Mouse (Mus musculus): ENCODE data around the gene Cideb. TPM values are rescaled to one million over a fixed set of nuclear protein-coding genes. Genes with fewer than 3 reads are reported as not detected.

Cideb gene
- 0.33 and 0.59 TPM in 2 replicates for polyA plus RNA-seq (2014; fragmentation: Nextera tagmentation; extraction: Ambion mirVana)

DNA sequence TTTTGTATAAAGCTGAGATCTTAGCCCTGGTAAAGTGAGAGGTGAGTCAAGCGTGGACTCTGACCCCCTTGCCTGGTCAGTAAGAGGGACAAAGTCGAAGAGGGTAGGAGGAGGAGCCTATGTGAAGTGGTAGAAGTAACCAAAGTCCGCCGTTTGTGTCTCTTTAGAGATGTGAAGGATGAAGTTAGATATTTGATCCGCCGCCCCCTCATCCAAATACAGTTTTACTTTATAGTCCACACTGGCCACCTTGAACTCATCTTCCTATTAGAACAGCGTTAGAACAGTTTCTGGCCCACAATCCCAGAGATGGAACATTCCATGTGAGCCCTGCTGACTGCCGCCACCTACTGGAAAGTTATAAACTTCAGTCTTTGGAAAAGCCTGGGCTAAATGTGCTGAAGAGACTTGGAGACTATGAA lies at the start of gene Cideb:
Gene Cideb (minus strand): TSS at position 96 of the 422 bp plus-strand sequence.
- peaks cover 36% of the 10 kb centered on the region for H3K36me3 ChIP-seq (ENCODE audit: control insufficient read depth, insufficient read depth, low read length)
- peaks cover 14% of the 10 kb centered on the region for H3K27me3 ChIP-seq (replicated peaks; ENCODE audit: control insufficient read depth, insufficient read depth, low read length)
- H3K9ac ChIP-seq (ENCODE audit: low read depth, low read length) = no peak within 1 kb of the TSS
- H3K27ac ChIP-seq (replicated peaks; ENCODE audit: low read depth, low read length) = no peak within 1 kb of the TSS
- DNase-seq (ENCODE audit: low spot score) (peak; percentile 78), ATAC-seq (ENCODE audit: low read depth) (no peak)
- no peaks in the 10 kb centered on the region for H3K9me3 ChIP-seq (ENCODE audit: control insufficient read depth, low read length)
- H3K4me2 ChIP-seq (ENCODE audit: low read depth, low read length) = peak within 1 kb of the TSS; percentile 30
- 15% methylated on average over 8 of the region's 8 CpGs for WGBS
- H3K4me1 ChIP-seq (ENCODE audit: control insufficient read depth, insufficient read depth, low read length) = peaks cover 9% of the 10 kb centered on the region; the same call in 1 of the 2 replicates
- H3K4me3 ChIP-seq (ENCODE audit: low read depth, low read length) = no peak within 1 kb of the TSS

DNA sequence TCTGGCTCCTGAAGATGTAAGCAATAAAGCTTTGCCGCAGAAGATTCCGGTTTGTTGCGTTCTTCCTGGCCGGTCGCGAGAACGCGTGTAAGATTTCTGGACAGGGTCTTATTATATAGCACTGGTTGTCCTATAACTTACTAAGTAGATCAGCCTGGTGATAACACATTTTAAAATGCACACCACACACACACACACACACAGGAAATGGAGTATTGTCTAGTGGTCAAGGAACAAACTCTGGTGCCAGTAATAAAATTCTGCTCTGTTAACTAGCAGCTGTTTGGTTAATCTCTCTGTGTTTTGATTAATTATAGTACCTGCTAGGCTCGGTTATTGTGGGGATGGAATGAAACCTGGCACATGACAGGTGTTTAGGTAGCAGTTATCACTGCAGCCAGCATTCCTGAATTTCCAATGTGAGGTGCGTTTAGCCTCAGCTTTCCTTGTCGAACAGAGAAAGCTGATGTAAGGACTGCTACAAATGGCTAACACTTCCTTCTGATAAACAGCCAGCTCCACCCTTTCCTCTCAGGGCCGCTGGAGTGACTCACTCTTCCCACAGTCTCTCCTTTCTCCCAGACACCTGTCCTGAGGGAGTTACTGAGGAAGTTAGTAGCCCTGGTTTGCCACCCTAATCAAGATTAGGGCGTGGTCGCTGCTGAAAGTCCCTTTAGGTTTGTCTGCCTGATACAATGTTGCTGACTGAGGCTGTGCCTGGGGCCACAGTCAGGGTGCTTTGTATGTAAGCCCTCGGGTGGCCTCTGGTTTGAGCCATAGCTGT lies 37.3 kb upstream of the Cideb start:
- ATAC-seq (ENCODE audit: low read depth) (no peak), DNase-seq (ENCODE audit: low spot score) (no peak)
- Histone ChIP-seq H3K9ac (ENCODE audit: low read depth, low read length) (no peak overlapping the region), H3K27ac (replicated peaks; ENCODE audit: low read depth, low read length) (no peak overlapping the region), H3K27me3 (replicated peaks; ENCODE audit: control insufficient read depth, insufficient read depth, low read length) (no peaks in the 10 kb centered on the region), H3K4me1 (ENCODE audit: control insufficient read depth, insufficient read depth, low read length) (no peaks in the 10 kb centered on the region), H3K4me3 (ENCODE audit: low read depth, low read length) (no peak overlapping the region), H3K4me2 (ENCODE audit: low read depth, low read length) (no peak overlapping the region), H3K9me3 (ENCODE audit: control insufficient read depth, low read length) (no peaks in the 10 kb centered on the region), H3K36me3 (ENCODE audit: control insufficient read depth, insufficient read depth, low read length) (no peaks in the 10 kb centered on the region)
- 81% methylated on average over 15 of the region's 15 CpGs for WGBS

DNA sequence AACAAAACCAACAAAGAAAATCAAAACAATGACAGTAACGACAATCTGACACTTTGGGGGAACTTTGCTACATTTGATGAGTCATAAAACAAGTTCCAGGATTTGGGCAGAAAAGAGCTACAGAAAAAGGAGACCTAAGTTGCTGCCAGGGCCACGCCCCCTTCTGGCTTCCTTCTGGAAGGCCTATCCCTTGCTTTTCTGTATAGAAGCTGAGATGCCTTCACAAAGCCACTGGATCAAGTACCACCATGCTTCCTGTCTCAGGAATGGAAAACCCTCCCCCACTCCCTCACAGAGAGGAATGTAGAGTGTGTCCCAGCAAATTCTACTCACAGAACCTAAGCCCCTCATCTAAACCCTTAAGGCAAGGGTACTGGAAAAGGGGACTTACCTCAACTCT lies 35.7 kb upstream of the Cideb start:
- Histone ChIP-seq H3K4me3 (ENCODE audit: low read depth, low read length) (no peak overlapping the region), H3K27ac (replicated peaks; ENCODE audit: low read depth, low read length) (no peak overlapping the region), H3K9me3 (ENCODE audit: control insufficient read depth, low read length) (no peaks in the 10 kb centered on the region), H3K27me3 (replicated peaks; ENCODE audit: control insufficient read depth, insufficient read depth, low read length) (no peaks in the 10 kb centered on the region), H3K4me1 (ENCODE audit: control insufficient read depth, insufficient read depth, low read length) (no peaks in the 10 kb centered on the region), H3K36me3 (ENCODE audit: control insufficient read depth, insufficient read depth, low read length) (no peaks in the 10 kb centered on the region), H3K9ac (ENCODE audit: low read depth, low read length) (no peak overlapping the region), H3K4me2 (ENCODE audit: low read depth, low read length) (no peak overlapping the region)
- ATAC-seq (ENCODE audit: low read depth) = no peak
- DNase-seq (ENCODE audit: low spot score) = peak; percentile 33
- WGBS = 61% methylated on average over 2 of the region's 2 CpGs

DNA sequence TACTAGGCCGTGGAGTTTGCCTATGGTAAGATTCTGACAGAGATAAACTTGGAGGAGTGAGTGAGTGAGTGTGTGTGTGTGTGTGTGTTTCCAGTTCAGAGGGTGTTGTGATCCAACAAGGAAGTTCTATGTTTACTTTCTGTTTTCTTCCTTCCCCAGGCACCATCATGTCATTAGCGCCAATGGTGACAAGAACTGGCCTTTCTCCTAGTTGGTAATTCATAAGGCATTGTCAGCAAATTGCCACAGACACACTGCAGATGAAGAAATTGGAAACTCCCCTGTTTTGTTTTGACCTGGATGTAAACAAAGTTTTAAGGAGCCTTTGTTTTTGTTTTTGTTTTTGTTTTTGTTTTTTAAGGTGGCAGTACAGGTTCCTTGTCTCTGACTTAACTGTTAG lies 35.2 kb upstream of the Cideb start:
- WGBS = 63% methylated on average over 2 of the region's 2 CpGs
- no peak for ATAC-seq (ENCODE audit: low read depth)
- no peak overlapping the region for H3K27ac ChIP-seq (replicated peaks; ENCODE audit: low read depth, low read length)
- no peak overlapping the region for H3K4me2 ChIP-seq (ENCODE audit: low read depth, low read length)
- no peak for DNase-seq (ENCODE audit: low spot score)
- H3K9ac ChIP-seq (ENCODE audit: low read depth, low read length) = no peak overlapping the region
- no peaks in the 10 kb centered on the region for H3K27me3 ChIP-seq (replicated peaks; ENCODE audit: control insufficient read depth, insufficient read depth, low read length)
- H3K4me1 ChIP-seq (ENCODE audit: control insufficient read depth, insufficient read depth, low read length) = no peaks in the 10 kb centered on the region
- no peaks in the 10 kb centered on the region for H3K36me3 ChIP-seq (ENCODE audit: control insufficient read depth, insufficient read depth, low read length)
- H3K4me3 ChIP-seq (ENCODE audit: low read depth, low read length) = no peak overlapping the region
- no peaks in the 10 kb centered on the region for H3K9me3 ChIP-seq (ENCODE audit: control insufficient read depth, low read length)

DNA sequence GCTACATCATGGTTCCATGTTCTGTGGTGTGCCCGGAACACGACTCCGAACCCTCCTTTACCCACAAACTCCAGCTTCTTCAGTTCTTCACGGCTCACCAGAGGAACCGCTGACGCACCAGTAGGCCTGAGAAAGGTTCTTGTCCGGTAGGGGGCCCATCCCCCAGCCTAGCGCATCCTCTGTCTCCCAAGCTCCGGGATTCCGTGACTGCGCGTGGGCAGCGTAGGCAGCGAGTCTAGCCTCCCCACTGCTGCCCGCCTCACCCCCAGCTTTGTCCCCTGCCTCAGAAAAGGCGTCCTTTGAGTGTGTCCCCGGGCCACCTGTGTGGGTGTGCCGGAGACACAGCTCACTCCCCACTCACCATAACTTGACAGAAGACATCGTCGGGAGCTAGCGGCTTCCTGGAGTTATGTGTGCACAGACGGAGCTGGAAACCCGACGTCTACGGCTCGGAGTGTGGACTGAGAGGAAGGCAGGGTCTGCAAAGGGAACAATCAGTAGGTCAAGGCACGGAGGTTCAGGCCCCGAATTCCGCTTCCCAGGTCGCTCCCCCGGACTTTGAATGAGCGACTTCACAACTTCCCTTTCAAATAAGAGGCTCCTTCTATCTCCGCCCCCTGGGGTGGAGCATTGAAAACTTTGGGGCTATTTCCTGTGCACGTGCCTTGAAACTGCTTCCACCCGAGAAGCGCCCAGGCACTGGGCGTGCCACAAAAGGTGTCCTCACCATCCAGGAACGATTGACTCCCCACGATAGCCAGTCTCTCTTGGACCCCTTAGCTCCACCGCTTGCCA lies 30.2 kb upstream of the Cideb start, which contains the start of gene Ripk3:
Gene Ripk3 (minus strand): TSS at position 610 of the 795 bp plus-strand sequence.
- 4% methylated on average over 40 of the region's 40 CpGs for WGBS

DNA sequence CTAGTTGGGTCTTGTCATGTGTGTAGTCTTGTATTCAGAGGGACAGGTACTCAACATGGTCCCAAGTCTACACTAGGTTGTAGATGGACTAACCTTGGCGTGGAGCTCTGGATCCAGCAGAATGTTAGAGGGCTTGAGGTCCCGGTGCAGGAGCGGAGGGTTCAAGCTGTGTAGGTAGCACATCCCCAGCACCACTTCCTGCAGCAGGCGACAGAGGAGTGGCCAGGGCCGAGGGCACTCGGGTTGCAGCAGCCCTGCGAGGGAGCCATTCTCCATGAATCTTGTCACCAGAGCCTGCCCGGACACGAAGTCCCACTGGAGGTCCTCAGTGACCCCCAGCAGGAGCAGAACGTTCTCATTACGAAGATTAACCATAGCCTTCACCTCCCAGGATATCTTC lies 29.5 kb upstream of the Cideb start:
- Histone ChIP-seq H3K27ac (replicated peaks; ENCODE audit: low read depth, low read length) (no peak overlapping the region), H3K4me2 (ENCODE audit: low read depth, low read length) (peak overlapping the region; percentile 72), H3K9ac (ENCODE audit: low read depth, low read length) (no peak overlapping the region; the same call in 1 of the 2 replicates), H3K4me3 (ENCODE audit: low read depth, low read length) (peak overlapping the region; percentile 48), H3K27me3 (replicated peaks; ENCODE audit: control insufficient read depth, insufficient read depth, low read length) (peaks cover 5% of the 10 kb centered on the region; the same call in 1 of the 2 replicates), H3K4me1 (ENCODE audit: control insufficient read depth, insufficient read depth, low read length) (peaks cover 9% of the 10 kb centered on the region), H3K36me3 (ENCODE audit: control insufficient read depth, insufficient read depth, low read length) (no peaks in the 10 kb centered on the region), H3K9me3 (ENCODE audit: control insufficient read depth, low read length) (no peaks in the 10 kb centered on the region)
- ATAC-seq (ENCODE audit: low read depth) (no peak), DNase-seq (ENCODE audit: low spot score) (no peak)
- 30% methylated on average over 11 of the region's 11 CpGs for WGBS

More for the DNA sequence above, 30.2 kb upstream of the Cideb start, which contains the start of gene Ripk3:
- no peak within 1 kb of the TSS for H3K27ac ChIP-seq (replicated peaks; ENCODE audit: low read depth, low read length)
- no peaks in the 10 kb centered on the region for H3K36me3 ChIP-seq (ENCODE audit: control insufficient read depth, insufficient read depth, low read length)
- peak within 1 kb of the TSS; percentile 36 for H3K9ac ChIP-seq (ENCODE audit: low read depth, low read length)
- peaks cover 7% of the 10 kb centered on the region for H3K4me1 ChIP-seq (ENCODE audit: control insufficient read depth, insufficient read depth, low read length)
- H3K9me3 ChIP-seq (ENCODE audit: control insufficient read depth, low read length) = no peaks in the 10 kb centered on the region
- no peak for ATAC-seq (ENCODE audit: low read depth)
- H3K4me3 ChIP-seq (ENCODE audit: low read depth, low read length) = peak within 1 kb of the TSS; percentile 48
- H3K4me2 ChIP-seq (ENCODE audit: low read depth, low read length) = peak within 1 kb of the TSS; percentile 72
- peaks cover 5% of the 10 kb centered on the region; the same call in 1 of the 2 replicates for H3K27me3 ChIP-seq (replicated peaks; ENCODE audit: control insufficient read depth, insufficient read depth, low read length)
- peak; percentile 66 for DNase-seq (ENCODE audit: low spot score)

DNA sequence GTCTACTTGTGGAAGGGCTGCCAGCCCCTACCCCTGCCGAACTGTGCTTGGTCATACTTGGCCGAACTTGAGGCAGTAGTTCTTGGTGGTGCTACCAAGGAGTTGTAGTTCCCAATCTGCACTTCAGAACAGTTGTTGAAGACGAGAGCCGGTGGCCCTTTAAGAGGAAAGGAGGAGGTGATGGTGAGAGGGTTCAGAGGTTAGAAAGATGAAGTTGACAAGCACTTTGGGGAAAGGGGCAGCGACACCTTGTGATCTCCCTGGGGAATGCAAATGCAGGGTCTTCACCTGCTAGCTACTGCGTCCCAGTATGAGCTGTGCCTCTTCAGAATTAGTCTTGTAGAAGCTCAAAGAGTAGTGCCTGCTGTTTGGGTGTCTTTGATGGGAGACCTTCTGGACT lies 26.9 kb upstream of the Cideb start:
- H3K9me3 ChIP-seq (ENCODE audit: control insufficient read depth, low read length) = no peaks in the 10 kb centered on the region
- no peak overlapping the region for H3K4me3 ChIP-seq (ENCODE audit: low read depth, low read length)
- no peaks in the 10 kb centered on the region for H3K36me3 ChIP-seq (ENCODE audit: control insufficient read depth, insufficient read depth, low read length)
- H3K4me2 ChIP-seq (ENCODE audit: low read depth, low read length) = no peak overlapping the region
- peaks cover 9% of the 10 kb centered on the region; the same call in 1 of the 2 replicates for H3K27me3 ChIP-seq (replicated peaks; ENCODE audit: control insufficient read depth, insufficient read depth, low read length)
- DNase-seq (ENCODE audit: low spot score) = peak; percentile 19
- no peak for ATAC-seq (ENCODE audit: low read depth)
- no peak overlapping the region for H3K9ac ChIP-seq (ENCODE audit: low read depth, low read length)
- H3K27ac ChIP-seq (replicated peaks; ENCODE audit: low read depth, low read length) = no peak overlapping the region
- H3K4me1 ChIP-seq (ENCODE audit: control insufficient read depth, insufficient read depth, low read length) = peaks cover 22% of the 10 kb centered on the region
- 29% methylated on average over 6 of the region's 6 CpGs for WGBS

DNA sequence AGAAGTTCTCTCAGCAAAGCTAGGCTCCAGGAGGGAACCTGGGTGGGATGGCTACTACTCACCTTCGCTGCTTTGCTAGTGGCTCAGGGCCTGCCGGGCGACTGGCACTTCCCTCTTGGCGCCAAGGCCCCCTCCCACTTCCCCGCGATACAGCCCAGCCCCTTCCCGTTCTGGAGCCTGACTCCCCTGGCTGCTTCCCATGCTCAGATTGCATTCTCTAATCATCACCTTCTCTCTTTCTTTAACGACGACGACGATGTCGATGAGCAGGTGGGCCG lies 25.6 kb upstream of the Cideb start, which contains the start of gene Adcy4:
Gene Adcy4 (minus strand): TSS at position 138 of the 278 bp plus-strand sequence.
- H3K27me3 ChIP-seq (replicated peaks; ENCODE audit: control insufficient read depth, insufficient read depth, low read length) = peaks cover 9% of the 10 kb centered on the region; the same call in 1 of the 2 replicates
- no peak for ATAC-seq (ENCODE audit: low read depth)
- H3K9ac ChIP-seq (ENCODE audit: low read depth, low read length) = peak within 1 kb of the TSS; percentile 58
- 0 out of 2 replicates have a peak, but pooled peaks cover 7% of the 10 kb centered on the region for H3K36me3 ChIP-seq (ENCODE audit: control insufficient read depth, insufficient read depth, low read length)
- no peaks in the 10 kb centered on the region for H3K9me3 ChIP-seq (ENCODE audit: control insufficient read depth, low read length)
- no peak for DNase-seq (ENCODE audit: low spot score)
- peaks cover 22% of the 10 kb centered on the region for H3K4me1 ChIP-seq (ENCODE audit: control insufficient read depth, insufficient read depth, low read length)
- H3K4me2 ChIP-seq (ENCODE audit: low read depth, low read length) = peak within 1 kb of the TSS; percentile 60
- H3K4me3 ChIP-seq (ENCODE audit: low read depth, low read length) = peak within 1 kb of the TSS; percentile 44
- peak within 1 kb of the TSS; percentile 76 for H3K27ac ChIP-seq (replicated peaks; ENCODE audit: low read depth, low read length)
- 4% methylated on average over 13 of the region's 13 CpGs for WGBS

Measured in embryonic facial prominence, embryonic 14.5 days (tissue).